Mouse (Mus musculus) erythroblast, embryonic 14.5 days (primary cell): Measurements from ENCODE around the gene Lamtor1.

ENCODE experiments used
- GATA1 ChIP-seq: IDR thresholded peaks from 2 replicates; pipeline ENCODE4 v1.6.1; 2012; ENCODE audit warnings: low read length, inconsistent platforms, mixed read lengths
- TAL1 ChIP-seq: IDR thresholded peaks from 3 replicates; pipeline ENCODE4 v1.6.1; 2012; ENCODE audit warnings: low read length, inconsistent platforms, mixed read lengths

- TF ChIP-seq GATA1, result no peak
- no peak for TF ChIP-seq TAL1
These were observed 47.3 kb upstream of the Lamtor1 start for GRCm38 (mm10) chr7:101858362-101858761.
